Mouse (Mus musculus): ENCODE results near the gene Prkcz. TPM values are rescaled to one million over a fixed set of nuclear protein-coding genes. Genes with fewer than 3 reads are reported as not detected.
"Not testable (repeated sequence)": the region's sequence is repeated elsewhere in the genome, so short reads cannot be mapped to it uniquely, and the experiment has no call there.

Prkcz gene
- polyA plus RNA-seq, 1 experiment from 2014 or later = 11.3 TPM

DNA sequence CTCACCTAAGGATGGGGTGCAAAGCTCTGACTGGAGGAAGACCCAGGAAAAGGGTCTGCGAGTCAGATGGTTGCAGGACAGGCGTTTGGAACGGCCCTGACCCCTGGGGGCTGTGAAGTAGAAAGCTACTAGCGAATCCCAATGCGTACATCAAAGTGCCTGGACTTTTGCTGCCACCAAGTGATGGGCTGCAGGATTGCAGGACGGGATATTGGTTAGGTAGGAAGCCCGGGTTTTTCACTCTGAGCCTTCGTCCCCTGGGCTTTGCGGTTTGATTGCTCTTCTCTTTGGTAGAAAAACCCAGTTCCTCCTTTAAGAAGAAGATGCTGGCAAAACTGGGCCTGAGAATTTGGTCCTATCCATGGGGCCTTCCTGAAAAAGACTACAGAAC, 111.9 kb downstream of the Prkcz start:
- H3K4me2 ChIP-seq (replicated peaks; ENCODE audit: low read depth) = peak overlapping the region; percentile 95
- no peaks in the 10 kb centered on the region for H3K27me3 ChIP-seq (ENCODE audit: control insufficient read depth, insufficient read depth, low read length)
- 1% methylated on average over 9 of the region's 9 CpGs for WGBS
- DNase-seq (ENCODE audit: low spot score) = peak; percentile 94
- peak overlapping the region; percentile 97 for H3K27ac ChIP-seq (replicated peaks)
- TF ChIP-seq CTCF (IDR thresholded peaks at IDR 0.05; ENCODE audit: low read depth) (peak; percentile 99), EP300 (optimal IDR thresholded peaks at IDR 0.05) (no peak)
- ATAC-seq (ENCODE audit: low FRiP score, low TSS enrichment) = peak; percentile 75
- no peaks in the 10 kb centered on the region; the same call in 1 of the 2 replicates for H3K36me3 ChIP-seq (ENCODE audit: control insufficient read depth, insufficient read depth, low read length)
- H3K4me3 ChIP-seq (ENCODE audit: low read depth, low read length) = peak overlapping the region; percentile 61
- no peaks in the 10 kb centered on the region for H3K4me1 ChIP-seq (replicated peaks; ENCODE audit: control insufficient read depth, insufficient read depth)
- no peaks in the 10 kb centered on the region for H3K9me3 ChIP-seq (ENCODE audit: control insufficient read depth, low read length)
- H3K9ac ChIP-seq (ENCODE audit: low read length) = peak overlapping the region; percentile 81

DNA sequence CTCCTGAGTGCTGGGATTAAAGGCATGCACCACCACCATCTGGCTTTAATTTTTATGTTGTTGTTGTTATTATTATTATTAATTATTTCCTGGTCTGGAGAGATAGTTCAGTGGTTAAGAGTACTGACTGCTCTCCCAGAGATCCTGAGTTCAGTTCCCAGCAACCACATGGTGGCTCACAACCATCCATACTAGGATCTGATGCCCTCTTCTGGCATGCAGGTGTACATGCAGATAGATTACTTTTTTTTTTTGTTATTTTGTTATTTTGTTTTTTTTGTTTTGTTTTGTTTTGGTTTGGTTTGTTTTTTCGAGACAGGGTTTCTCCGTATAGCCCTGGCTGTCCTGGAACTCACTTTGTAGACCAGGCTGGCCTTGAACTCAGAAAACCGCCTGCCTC, 113.1 kb downstream of the Prkcz start:
- not testable (repeated sequence) for H3K9ac ChIP-seq (ENCODE audit: low read length); H3K4me3 ChIP-seq (ENCODE audit: low read depth, low read length); H3K36me3 ChIP-seq (ENCODE audit: control insufficient read depth, insufficient read depth, low read length); H3K27me3 ChIP-seq (ENCODE audit: control insufficient read depth, insufficient read depth, low read length); H3K4me2 ChIP-seq (replicated peaks; ENCODE audit: low read depth); H3K9me3 ChIP-seq (ENCODE audit: control insufficient read depth, low read length); DNase-seq (ENCODE audit: low spot score); H3K4me1 ChIP-seq (replicated peaks; ENCODE audit: control insufficient read depth, insufficient read depth); H3K27ac ChIP-seq (replicated peaks); ATAC-seq (ENCODE audit: low FRiP score, low TSS enrichment)
- 94% methylated on average over 3 of the region's 3 CpGs for WGBS
- peak; percentile 60 for TF ChIP-seq CTCF (IDR thresholded peaks at IDR 0.05; ENCODE audit: low read depth)

DNA sequence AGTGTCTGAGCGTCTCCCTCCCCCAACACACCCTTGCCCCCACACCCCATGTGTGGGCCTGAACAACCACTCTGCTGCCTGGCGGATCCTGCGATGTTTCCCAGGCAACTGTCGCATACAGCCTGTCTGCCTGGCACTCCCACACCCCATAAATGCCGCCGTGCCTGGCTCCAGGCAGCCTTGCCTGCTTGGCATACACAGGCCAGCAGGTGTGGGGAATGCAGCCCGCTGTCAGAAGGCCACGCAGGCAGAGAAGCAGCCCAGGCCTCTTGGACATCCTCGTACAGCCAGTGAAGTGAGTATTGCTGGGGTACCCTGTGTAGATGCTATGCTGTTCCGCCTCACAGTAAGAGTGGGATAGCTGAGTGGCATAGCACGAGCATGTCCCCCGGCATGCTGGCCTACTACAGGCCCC, 114.5 kb downstream of the Prkcz start:
- no peaks in the 10 kb centered on the region for H3K36me3 ChIP-seq (ENCODE audit: control insufficient read depth, insufficient read depth, low read length)
- no peak overlapping the region for H3K4me2 ChIP-seq (replicated peaks; ENCODE audit: low read depth)
- TF ChIP-seq EP300 (optimal IDR thresholded peaks at IDR 0.05) (no peak), CTCF (IDR thresholded peaks at IDR 0.05; ENCODE audit: low read depth) (no peak)
- H3K9ac ChIP-seq (ENCODE audit: low read length) = no peak overlapping the region
- no peaks in the 10 kb centered on the region for H3K9me3 ChIP-seq (ENCODE audit: control insufficient read depth, low read length)
- H3K4me3 ChIP-seq (ENCODE audit: low read depth, low read length) = no peak overlapping the region
- 73% methylated on average over 12 of the region's 12 CpGs for WGBS
- no peak for ATAC-seq (ENCODE audit: low FRiP score, low TSS enrichment)
- 0 out of 2 replicates have a peak overlapping the region, but pooled peaks have one; percentile 2 for H3K27ac ChIP-seq (replicated peaks)
- peak; percentile 45 for DNase-seq (ENCODE audit: low spot score)
- H3K4me1 ChIP-seq (replicated peaks; ENCODE audit: control insufficient read depth, insufficient read depth) = no peaks in the 10 kb centered on the region
- H3K27me3 ChIP-seq (ENCODE audit: control insufficient read depth, insufficient read depth, low read length) = no peaks in the 10 kb centered on the region

DNA sequence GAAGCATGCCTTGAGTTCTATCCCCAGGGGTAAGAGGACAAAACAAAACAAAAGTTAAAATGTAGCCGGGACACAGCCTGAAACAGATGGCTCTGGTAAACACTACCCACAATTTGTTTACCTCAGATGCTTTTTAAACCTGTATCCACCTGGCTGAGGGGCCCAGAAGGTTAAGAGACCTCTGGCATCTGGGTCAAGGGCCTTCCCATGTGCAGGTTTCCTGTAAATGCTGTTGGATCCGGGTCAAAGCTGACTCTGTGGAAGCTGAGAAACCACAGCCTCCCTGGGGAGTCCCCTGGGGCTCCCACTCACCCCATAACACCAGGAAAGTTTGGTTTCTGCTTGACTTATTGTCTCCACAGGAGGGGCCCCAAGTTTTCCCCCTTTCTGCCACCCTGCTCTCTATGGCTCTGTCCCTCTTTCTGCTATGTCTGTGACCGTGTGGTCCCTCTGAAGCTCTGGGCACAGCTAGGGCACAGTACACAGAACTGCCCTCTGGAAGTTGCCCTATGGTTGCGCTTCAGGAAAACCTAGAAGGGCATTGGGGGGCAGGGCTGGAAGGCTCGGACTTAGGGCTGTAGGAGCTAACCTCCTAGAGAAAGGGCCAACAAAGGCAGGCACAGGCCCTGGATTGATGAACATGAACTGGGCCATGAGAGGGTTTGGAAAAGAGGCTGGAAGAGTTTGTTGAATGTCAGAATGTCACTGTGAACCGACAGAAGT, 115.2 kb downstream of the Prkcz start:
- TF ChIP-seq EP300 (optimal IDR thresholded peaks at IDR 0.05) (no peak), CTCF (IDR thresholded peaks at IDR 0.05; ENCODE audit: low read depth) (no peak)
- Histone ChIP-seq H3K4me2 (replicated peaks; ENCODE audit: low read depth) (no peak overlapping the region), H3K4me3 (ENCODE audit: low read depth, low read length) (no peak overlapping the region), H3K9me3 (ENCODE audit: control insufficient read depth, low read length) (no peaks in the 10 kb centered on the region), H3K9ac (ENCODE audit: low read length) (no peak overlapping the region), H3K27ac (replicated peaks) (no peak overlapping the region), H3K36me3 (ENCODE audit: control insufficient read depth, insufficient read depth, low read length) (no peaks in the 10 kb centered on the region), H3K4me1 (replicated peaks; ENCODE audit: control insufficient read depth, insufficient read depth) (no peaks in the 10 kb centered on the region), H3K27me3 (ENCODE audit: control insufficient read depth, insufficient read depth, low read length) (no peaks in the 10 kb centered on the region)
- 51% methylated on average over 6 of the region's 6 CpGs for WGBS
- DNase-seq (ENCODE audit: low spot score) (no peak), ATAC-seq (ENCODE audit: low FRiP score, low TSS enrichment) (no peak)

DNA sequence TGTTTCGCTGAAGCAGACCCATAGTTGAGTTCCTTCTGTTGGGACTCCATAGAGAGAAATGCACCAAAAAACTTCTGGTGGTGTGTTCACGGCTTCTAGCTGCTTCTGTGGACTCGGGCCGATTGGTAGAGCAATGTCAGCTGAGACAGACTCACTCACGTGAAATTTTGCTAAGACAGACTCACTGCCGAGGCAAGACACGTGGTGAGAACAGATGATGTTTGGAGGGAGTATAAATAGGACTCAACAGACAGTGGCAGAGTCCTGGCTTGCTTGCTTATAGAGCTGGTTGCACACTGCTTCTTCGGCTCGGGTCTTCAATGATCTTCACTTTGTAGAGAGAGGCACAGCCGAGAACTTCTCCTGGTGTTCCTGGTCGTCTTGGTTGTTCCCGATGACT, 117.9 kb downstream of the Prkcz start:
- no peak for DNase-seq (ENCODE audit: low spot score)
- ATAC-seq (ENCODE audit: low FRiP score, low TSS enrichment) = no peak
- TF ChIP-seq CTCF (IDR thresholded peaks at IDR 0.05; ENCODE audit: low read depth) = no peak
- no peak for TF ChIP-seq EP300 (optimal IDR thresholded peaks at IDR 0.05)
- Histone ChIP-seq H3K4me2 (replicated peaks; ENCODE audit: low read depth) (no peak overlapping the region), H3K9me3 (ENCODE audit: control insufficient read depth, low read length) (no peaks in the 10 kb centered on the region), H3K4me3 (ENCODE audit: low read depth, low read length) (no peak overlapping the region), H3K27ac (replicated peaks) (no peak overlapping the region), H3K27me3 (ENCODE audit: control insufficient read depth, insufficient read depth, low read length) (no peaks in the 10 kb centered on the region), H3K4me1 (replicated peaks; ENCODE audit: control insufficient read depth, insufficient read depth) (peaks cover 4% of the 10 kb centered on the region), H3K9ac (ENCODE audit: low read length) (no peak overlapping the region), H3K36me3 (ENCODE audit: control insufficient read depth, insufficient read depth, low read length) (no peaks in the 10 kb centered on the region)
- 86% methylated on average over 12 of the region's 12 CpGs for WGBS

DNA sequence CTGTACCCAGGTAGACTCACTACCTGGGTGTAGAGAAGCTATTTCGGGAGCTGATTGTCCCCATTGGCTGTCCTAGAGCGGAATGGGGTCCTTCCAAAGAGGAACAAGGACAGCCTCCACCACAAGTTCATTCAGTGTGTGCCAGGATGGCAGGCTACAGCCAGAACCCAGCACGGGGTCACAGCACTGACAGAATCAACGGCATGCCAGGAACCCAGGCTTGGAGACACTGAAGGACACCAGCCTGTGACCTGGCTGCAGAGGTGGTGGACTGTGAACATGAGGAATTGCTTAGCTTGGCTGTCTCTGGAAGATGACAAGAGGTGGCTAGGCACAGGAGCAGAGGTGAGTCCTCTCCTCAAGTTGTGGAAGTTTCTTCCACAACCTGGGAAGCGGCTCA, 118.9 kb downstream of the Prkcz start:
- ATAC-seq (ENCODE audit: low FRiP score, low TSS enrichment) = no peak
- DNase-seq (ENCODE audit: low spot score) = no peak
- no peak overlapping the region for H3K9ac ChIP-seq (ENCODE audit: low read length)
- 92% methylated on average over 5 of the region's 5 CpGs for WGBS
- peaks cover 10% of the 10 kb centered on the region for H3K4me1 ChIP-seq (replicated peaks; ENCODE audit: control insufficient read depth, insufficient read depth)
- H3K4me2 ChIP-seq (replicated peaks; ENCODE audit: low read depth) = no peak overlapping the region
- no peaks in the 10 kb centered on the region for H3K36me3 ChIP-seq (ENCODE audit: control insufficient read depth, insufficient read depth, low read length)
- no peak overlapping the region for H3K27ac ChIP-seq (replicated peaks)
- no peaks in the 10 kb centered on the region for H3K9me3 ChIP-seq (ENCODE audit: control insufficient read depth, low read length)
- H3K27me3 ChIP-seq (ENCODE audit: control insufficient read depth, insufficient read depth, low read length) = no peaks in the 10 kb centered on the region
- TF ChIP-seq EP300 (optimal IDR thresholded peaks at IDR 0.05) = no peak
- no peak for TF ChIP-seq CTCF (IDR thresholded peaks at IDR 0.05; ENCODE audit: low read depth)
- no peak overlapping the region for H3K4me3 ChIP-seq (ENCODE audit: low read depth, low read length)
